Mouse (Mus musculus) small intestine, adult 2 months (tissue): Measurements from ENCODE around the gene Nmnat1.

Source experiments
- CTCF ChIP-seq: fragments of 200-500 bp; IDR thresholded peaks from 2 replicates; pipeline ENCODE4 v1.5.1; 2012; ENCODE audit warnings: low read depth, mild to moderate bottlenecking, control low read depth, inconsistent platforms, low read length, moderate library complexity, mixed read lengths; ENCODE audit not compliant: insufficient replicate concordance, insufficient read length; ENCODE audit errors: extremely low read depth
- POLR2A ChIP-seq: fragments of 200-500 bp; IDR thresholded peaks from 2 replicates; pipeline ENCODE4 v1.6.1; 2012; ENCODE audit warnings: low read depth, mild to moderate bottlenecking, control low read depth, inconsistent platforms, low read length, moderate library complexity

DNA sequence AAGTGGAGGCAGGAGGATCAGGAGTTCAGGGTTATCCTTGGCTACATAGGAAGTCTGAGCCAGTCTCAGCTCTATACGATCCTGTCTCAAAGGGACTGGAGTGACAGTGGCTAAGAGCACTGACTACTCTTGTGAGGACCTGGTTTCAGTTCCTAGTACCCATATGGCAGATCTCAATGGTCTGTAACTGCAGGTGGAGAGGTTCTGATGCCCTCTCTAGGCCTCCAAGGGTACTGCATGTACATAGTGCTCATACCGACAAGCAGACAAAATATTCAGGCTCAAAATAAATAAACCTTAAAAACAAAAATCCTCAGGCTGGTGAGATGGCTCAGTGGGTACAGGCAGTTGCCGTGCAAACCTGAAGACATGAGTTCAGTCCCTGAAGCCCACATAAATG, 6.1 kb upstream of the Nmnat1 start:
- TF ChIP-seq CTCF (no peak), POLR2A (no peak)
